In the genomic region with DNA sequence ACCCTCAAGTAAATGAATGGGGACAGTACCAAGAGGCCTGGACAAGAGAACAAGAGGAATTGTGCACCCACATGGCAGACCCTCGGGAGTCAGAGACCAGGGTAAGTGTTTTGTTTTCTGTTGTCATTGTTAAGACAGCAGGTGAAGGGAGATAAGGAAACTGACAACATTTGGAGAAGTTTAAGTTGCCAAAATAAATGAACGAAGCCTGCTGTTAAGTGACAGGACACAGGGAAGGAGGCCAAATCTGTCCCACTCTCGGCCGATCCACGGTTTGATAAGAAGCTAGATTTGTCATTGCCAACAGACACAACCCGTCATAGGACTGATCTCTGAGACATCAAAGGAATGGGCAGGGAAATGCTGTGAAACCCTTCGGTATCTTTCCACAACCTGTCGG, we compare ENCODE assay signal across 25 mouse cellular contexts.
"Had no signal": no experiment of that assay in that cellular context is flagged by ENCODE, and none has a peak within 500 bp of the region (broad histone marks: within the 10 kb centered on the region; RNA-seq: fewer than 3 reads in every experiment).

No protein-coding gene starts in this region.

- H3K9ac ChIP-seq: heart, embryonic 13.5 days; heart, embryonic 15.5 days; hindbrain, embryonic 13.5 days; hindbrain, embryonic 15.5 days; intestine, embryonic 15.5 days; kidney, embryonic 15.5 days; limb, embryonic 12.5 days; liver, embryonic 13.5 days had no signal

- DNase-seq: gastrocnemius, postnatal 14 days; gastrocnemius, postnatal 36 days; heart, adult 18-20 months; heart, postnatal 14 days; heart, postnatal 36 days; kidney, adult 18-20 months; kidney, adult 9 months; kidney, postnatal 14 days; kidney, postnatal 36 days; liver; liver, embryonic 13.5 days had no signal

- H3K27me3 ChIP-seq: heart, embryonic 13.5 days; heart, embryonic 15.5 days; hindbrain, embryonic 15.5 days; intestine, embryonic 15.5 days; kidney, embryonic 15.5 days; liver, embryonic 13.5 days had no signal

- H3K36me3 ChIP-seq: heart, embryonic 10.5 days; heart, embryonic 13.5 days; heart, embryonic 15.5 days; hindbrain, embryonic 13.5 days; hindbrain, embryonic 15.5 days; intestine, embryonic 15.5 days; kidney, embryonic 15.5 days; limb, embryonic 10.5 days; limb, embryonic 12.5 days; liver, embryonic 13.5 days had no signal

- H3K4me1 ChIP-seq: heart, embryonic 10.5 days; heart, embryonic 13.5 days; heart, embryonic 15.5 days; hindbrain, embryonic 13.5 days; hindbrain, embryonic 15.5 days; intestine, embryonic 15.5 days; kidney, embryonic 15.5 days; limb, embryonic 10.5 days; limb, embryonic 12.5 days; liver, embryonic 13.5 days had no signal

- H3K4me2 ChIP-seq: heart, embryonic 13.5 days; heart, embryonic 15.5 days; hindbrain, embryonic 13.5 days; hindbrain, embryonic 15.5 days; intestine, embryonic 15.5 days; kidney, embryonic 15.5 days; limb, embryonic 12.5 days; liver, embryonic 11.5 days; liver, embryonic 13.5 days had no signal

- H3K9me3 ChIP-seq: heart, embryonic 10.5 days; heart, embryonic 13.5 days; heart, embryonic 15.5 days; hindbrain, embryonic 13.5 days; hindbrain, embryonic 15.5 days; intestine, embryonic 15.5 days; kidney, embryonic 15.5 days; limb, embryonic 10.5 days; limb, embryonic 12.5 days; liver, embryonic 13.5 days had no signal

- H3K4me3 ChIP-seq: heart, embryonic 10.5 days; heart, embryonic 13.5 days; heart, embryonic 15.5 days; hindbrain, embryonic 13.5 days; hindbrain, embryonic 15.5 days; intestine, embryonic 15.5 days; kidney, embryonic 15.5 days; left cerebral cortex, adult 2 months; limb, embryonic 10.5 days; limb, embryonic 12.5 days; liver, embryonic 13.5 days had no signal

- ATAC-seq: inflammation-experienced regulatory T-cells, adult 6 months; intestine, postnatal 0 days had no signal

- H3K27ac ChIP-seq: heart, embryonic 10.5 days; heart, embryonic 13.5 days; heart, embryonic 15.5 days; hindbrain, embryonic 13.5 days; hindbrain, embryonic 15.5 days; intestine, embryonic 15.5 days; kidney, embryonic 15.5 days; kidney, postnatal 0 days; left cerebral cortex, adult 2 months; limb, embryonic 10.5 days; limb, embryonic 12.5 days; liver, embryonic 13.5 days had no signal
